Mouse (Mus musculus) inflammation-experienced regulatory T-cells (primary cell): ENCODE data around the gene Slc3a2. TPM values are rescaled to one million over a fixed set of nuclear protein-coding genes. Genes with fewer than 3 reads are reported as not detected.

Experiments used
- polyA plus RNA-seq, 2 experiments: library from polyadenylated mRNA; unstranded; fragments of 100-300 nt; shearing (Covaris generic); gene quantifications; one replicate each; pipeline ENCODE4 v1.2.1; 2017

Gene Slc3a2
- 100 to 1,000 TPM; 155 to 158 TPM for polyA plus RNA-seq

DNA sequence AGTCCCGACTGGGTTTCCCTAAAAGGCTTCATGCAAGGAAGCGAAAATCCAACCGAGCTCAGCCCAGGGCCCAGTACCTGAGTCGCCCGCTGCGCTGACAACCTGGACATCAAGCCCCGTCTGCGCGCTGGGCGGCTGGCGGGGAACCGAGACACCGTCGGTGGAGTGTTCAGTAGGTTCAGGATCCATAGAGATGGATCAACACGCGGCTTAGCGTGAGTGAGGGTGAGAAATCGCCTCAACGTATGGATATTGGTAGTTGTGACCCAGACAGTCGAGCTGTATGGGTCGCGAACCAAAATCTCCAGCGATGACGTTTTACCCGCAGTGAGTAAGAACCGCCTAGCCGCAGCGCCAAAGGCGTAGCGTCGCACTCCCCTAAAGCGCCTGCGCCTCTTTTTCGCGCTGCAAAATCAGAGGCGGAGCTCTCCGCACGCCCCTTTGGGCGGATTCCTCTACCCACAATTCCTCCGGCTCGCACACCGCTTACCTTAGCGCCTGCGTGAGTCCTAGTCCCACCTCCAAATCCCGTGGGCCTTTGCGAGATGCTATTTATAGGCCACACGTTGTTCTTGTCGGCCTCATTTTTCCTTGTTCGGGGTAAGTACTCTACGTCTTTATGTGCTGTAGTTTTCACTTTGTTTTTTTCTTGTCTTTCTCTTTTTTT is at the start of gene Slc3a2:
Gene Slc3a2 (minus strand): TSS at position 463 of the 667 bp plus-strand sequence.

DNA sequence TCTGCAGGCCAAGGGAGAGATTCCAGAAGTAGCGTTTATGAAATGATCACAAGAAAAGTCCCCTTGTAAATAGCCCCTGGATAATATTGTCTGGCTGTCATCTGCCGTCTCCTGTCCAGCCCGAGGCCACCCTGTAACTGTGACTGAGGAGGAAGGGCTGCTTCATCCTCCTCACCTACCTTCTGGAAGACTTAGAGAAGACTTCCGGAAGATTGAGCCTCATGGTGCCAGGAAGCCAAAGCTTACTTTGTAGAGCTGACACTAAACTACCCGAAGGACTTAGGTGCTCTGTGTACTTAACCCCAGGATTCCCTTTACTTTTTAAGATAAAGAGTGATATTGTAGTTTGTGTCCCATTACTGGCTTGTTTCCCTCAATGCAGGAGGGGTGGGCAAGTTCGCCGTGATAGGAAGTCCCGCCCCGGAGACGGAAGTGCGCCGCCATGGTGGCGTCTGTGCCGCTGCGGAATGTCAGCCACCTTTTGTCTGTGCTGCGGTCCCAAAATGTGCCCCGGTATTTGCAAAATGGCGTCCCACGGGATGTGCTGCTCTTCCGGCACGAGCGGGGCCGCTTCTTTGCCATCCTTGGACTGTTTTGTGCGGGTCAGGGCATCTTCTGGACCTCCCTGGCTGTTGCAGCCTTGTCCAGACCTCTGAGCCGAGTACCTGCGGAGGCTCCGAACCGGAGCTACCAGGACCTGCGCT is 47.5 kb upstream of the Slc3a2 start, which contains the start of gene Tmem223:
Gene Tmem223 (plus strand): TSS at position 430 of the 704 bp plus-strand sequence.

DNA sequence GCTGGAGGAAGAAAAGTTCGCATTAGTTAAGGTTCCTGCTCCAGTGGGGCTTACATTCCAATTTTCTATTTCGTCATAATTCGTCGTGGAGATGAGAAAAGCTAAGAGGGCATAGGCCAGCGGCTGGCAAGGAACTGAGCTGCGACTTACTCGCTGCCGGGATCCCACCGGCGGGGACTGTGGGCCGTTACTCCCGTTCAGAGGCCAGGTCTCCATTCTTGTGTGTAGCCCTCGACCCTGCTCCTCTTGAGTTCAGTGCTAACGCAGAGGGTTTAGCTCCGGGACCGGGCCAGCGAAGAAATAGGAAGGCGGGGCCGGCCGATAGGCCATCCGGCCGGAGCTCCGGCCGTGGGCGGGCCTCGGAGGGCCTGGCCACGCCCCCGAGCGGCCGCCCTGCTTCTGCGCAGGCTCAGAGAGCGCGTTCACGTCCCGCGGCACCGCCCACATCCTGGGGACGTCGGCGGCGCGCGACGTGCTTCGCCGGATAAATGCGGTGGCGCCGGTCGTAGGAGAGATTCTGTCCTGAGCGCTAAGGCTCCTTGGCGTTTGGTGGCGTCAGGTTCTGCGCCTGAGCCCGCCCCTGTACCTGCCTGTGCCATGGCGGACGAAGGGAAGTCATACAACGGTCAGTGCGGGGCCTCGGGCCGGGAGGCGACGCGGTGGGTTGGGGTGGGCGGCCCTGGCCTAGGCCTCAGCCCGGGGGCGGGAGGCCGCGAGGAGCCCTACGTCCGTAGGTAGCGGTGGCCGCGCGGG is 33.6 kb upstream of the Slc3a2 start, which contains the start of gene Nxf1:
Gene Nxf1 (plus strand): TSS at position 439 of the 753 bp plus-strand sequence.

DNA sequence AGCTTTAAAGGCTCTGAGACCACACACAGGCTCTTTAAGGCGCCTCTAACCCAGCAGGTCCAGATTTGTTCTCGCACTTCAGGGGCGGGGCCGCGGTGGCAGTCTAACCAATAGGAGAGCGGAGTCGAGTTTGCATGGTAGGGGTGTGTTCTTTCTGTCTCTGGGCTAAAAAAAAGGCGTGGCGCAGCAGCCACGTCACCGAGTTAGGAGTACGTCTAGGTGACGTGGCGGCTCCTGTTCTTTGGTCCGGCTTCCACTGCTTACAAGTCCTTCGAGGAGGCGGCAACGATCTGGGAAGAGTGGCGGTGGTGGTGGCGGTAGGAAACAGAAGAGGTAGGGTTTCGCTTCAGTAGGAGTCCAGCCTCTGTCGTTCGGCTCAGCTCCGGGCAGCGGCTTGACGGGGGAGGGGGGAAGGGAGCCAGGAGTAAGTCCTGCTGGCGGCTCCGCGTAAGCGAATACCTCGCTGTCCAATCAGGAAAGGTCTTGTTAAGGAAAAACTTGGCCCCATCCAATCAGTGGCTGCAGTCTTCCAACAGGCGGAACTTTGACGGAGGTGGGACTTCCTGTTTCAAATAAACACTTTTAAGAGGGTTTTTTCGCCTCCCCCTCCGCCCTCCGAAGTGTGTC is 18.2 kb upstream of the Slc3a2 start, which contains the start of gene Stx5a:
Gene Stx5a (plus strand): TSS at position 171 of the 627 bp plus-strand sequence.

DNA sequence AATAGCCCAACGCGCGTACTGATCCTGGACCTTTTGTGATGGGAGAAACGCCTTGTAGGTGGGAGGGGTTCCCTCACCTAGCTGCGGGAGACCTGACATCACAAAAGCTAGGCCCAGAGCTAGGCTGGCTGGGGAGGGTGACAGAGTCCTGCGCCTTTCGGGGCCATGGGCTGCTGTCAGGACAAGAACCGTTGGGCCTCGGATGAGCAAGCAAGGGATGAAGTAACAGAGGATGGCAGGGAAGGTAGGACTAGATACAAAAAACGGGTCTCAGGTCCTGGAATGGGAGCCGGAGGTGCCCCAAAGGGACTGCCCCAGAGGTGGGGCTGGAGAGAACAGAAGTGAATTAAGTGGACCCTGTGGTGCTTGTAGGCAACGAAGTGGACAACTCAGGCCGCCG is 17.4 kb upstream of the Slc3a2 start, which contains the start of gene 1700092M07Rik:
Gene 1700092M07Rik (plus strand): TSS at position 116 of the 400 bp plus-strand sequence.

DNA sequence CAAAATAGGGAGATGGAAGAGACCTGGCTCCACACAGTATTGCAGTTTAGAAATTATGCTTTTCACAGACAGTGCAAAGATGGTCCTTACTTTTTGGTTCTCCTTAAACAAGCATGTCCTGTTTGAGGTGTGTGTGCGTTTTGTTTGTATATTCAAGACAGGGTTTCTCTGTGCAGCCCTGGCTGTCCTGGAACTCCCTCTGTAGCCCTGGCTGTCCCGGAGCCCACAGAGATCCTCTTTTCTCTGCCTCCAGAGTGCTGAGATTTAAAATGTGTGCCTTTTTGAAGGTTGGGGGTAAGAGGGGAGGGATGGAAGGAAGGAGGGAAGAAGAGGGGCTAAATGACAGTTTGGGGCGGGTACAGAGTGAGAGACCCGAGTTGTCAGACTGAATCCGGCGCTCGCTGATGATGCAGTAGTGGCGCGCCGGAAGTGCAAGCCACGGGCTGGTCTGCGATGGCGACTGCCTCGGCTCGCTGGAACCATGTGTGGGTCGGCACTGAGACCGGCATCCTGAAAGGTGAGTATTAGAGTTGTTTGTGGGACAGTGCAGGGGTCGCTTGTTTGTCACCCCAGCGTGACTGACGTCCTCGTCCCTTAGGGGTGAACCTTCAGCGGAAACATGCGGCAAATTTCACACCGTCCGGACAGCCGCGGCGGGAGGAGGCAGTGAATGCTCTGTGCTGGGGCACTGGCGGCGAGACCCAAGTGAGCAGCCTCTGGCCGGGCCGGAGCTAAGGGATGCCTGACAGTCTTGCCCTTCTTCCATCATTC is 12.4 kb upstream of the Slc3a2 start, which contains the start of gene Wdr74:
Gene Wdr74 (plus strand): TSS at position 439 of the 771 bp plus-strand sequence.

DNA sequence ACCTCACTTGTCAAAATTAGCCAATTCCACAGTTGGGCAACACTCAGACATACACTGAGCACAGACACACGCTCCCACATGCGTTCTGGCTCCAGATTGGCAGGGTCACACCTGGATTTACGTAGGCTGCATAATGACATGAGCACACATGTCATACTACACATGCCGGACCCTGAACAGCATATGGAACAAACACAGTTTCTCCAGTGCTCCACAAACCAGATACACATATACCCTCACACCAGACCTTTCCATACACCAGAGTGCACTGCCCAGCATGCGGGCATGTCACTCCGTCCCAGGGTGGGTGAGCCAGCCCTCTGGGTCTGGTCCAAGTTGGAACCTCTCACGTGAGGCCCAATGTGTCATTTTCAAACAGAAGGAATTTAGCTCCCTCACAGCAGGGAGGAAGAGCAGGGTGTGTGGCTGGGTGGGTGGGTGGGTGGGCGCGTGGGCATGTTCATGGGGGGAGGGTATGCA is 59.8 kb downstream of the Slc3a2 start, which contains the start of gene Chrm1:
Gene Chrm1 (plus strand): TSS at position 430 of the 480 bp plus-strand sequence.

Other genes starting within 250 kb of the Slc3a2 start
- 1 to 10 TPM in 1 of 2 experiments, under 1 TPM in 1; 0.12 to 1.8 TPM for gene Slc22a8, start 132.1 kb downstream of the Slc3a2 start, polyA plus RNA-seq
- under 1 TPM; 0.06 to 0.58 TPM for gene Slc22a6, start 105.3 kb downstream of the Slc3a2 start, polyA plus RNA-seq
- gene Chrm1, start 59.6 kb downstream of the Slc3a2 start, polyA plus RNA-seq = under 1 TPM; 0.07 to 0.15 TPM
- 10 to 100 TPM; 67.5 to 85.9 TPM for gene Wdr74, start 12.5 kb upstream of the Slc3a2 start, polyA plus RNA-seq
- under 1 TPM in 1 of 2 experiments, not detected in 1; 0.60 TPM for gene 1700092M07Rik, start 17.3 kb upstream of the Slc3a2 start, polyA plus RNA-seq
- gene Stx5a, start 18.0 kb upstream of the Slc3a2 start, polyA plus RNA-seq = 100 to 1,000 TPM; 143 to 155 TPM
- gene Nxf1, start 33.7 kb upstream of the Slc3a2 start, polyA plus RNA-seq = 100 to 1,000 TPM; 255 to 317 TPM
- 10 to 100 TPM; 88.2 to 88.6 TPM for gene Tmem223, start 47.6 kb upstream of the Slc3a2 start, polyA plus RNA-seq
- gene Tmem179b, start 51.1 kb upstream of the Slc3a2 start, polyA plus RNA-seq = 100 to 1,000 TPM; 159 to 171 TPM
- gene Taf6l, start 63.0 kb upstream of the Slc3a2 start, polyA plus RNA-seq = 10 to 100 TPM; 13.3 to 16.6 TPM
- gene Polr2g, start 75.2 kb upstream of the Slc3a2 start, polyA plus RNA-seq = 100 to 1,000 TPM; 140 to 144 TPM
- 1 to 10 TPM; 2.7 to 4.7 TPM for gene Zbtb3, start 79.2 kb upstream of the Slc3a2 start, polyA plus RNA-seq
- 10 to 100 TPM; 41.8 to 55.6 TPM for gene Ttc9c, start 96.0 kb upstream of the Slc3a2 start, polyA plus RNA-seq
- gene Hnrnpul2, start 96.6 kb upstream of the Slc3a2 start, polyA plus RNA-seq = 10 to 100 TPM in 1 of 2 experiments, 1 to 10 TPM in 1; 8.6 to 15.5 TPM
- gene AC129217.1, start 106.4 kb upstream of the Slc3a2 start, polyA plus RNA-seq = not detected
- 10 to 100 TPM; 87.2 to 89.9 TPM for gene Bscl2, start 114.1 kb upstream of the Slc3a2 start, polyA plus RNA-seq
- under 1 TPM; 0.29 to 0.80 TPM for gene Gng3, start 115.8 kb upstream of the Slc3a2 start, polyA plus RNA-seq
- 1 to 10 TPM in 1 of 2 experiments, not detected in 1; 1.2 TPM for gene Lrrn4cl, start 127.4 kb upstream of the Slc3a2 start, polyA plus RNA-seq
- gene Ubxn1, start 148.1 kb upstream of the Slc3a2 start, polyA plus RNA-seq = 100 to 1,000 TPM; 145 to 156 TPM
- 10 to 100 TPM; 71.1 to 77.2 TPM for gene Uqcc3, start 157.6 kb upstream of the Slc3a2 start, polyA plus RNA-seq
- gene Lbhd1, start 160.4 kb upstream of the Slc3a2 start, polyA plus RNA-seq = 100 to 1,000 TPM in 1 of 2 experiments, 10 to 100 TPM in 1; 99.3 to 105 TPM
- not detected for gene Gm49403, start 160.6 kb upstream of the Slc3a2 start, polyA plus RNA-seq
- 10 to 100 TPM; 39.7 to 55.4 TPM for gene 1810009A15Rik, start 165.5 kb upstream of the Slc3a2 start, polyA plus RNA-seq
- gene Gm49416, start 165.6 kb upstream of the Slc3a2 start, polyA plus RNA-seq = not detected
- 10 to 100 TPM; 35.8 to 44.9 TPM for gene Ints5, start 169.6 kb upstream of the Slc3a2 start, polyA plus RNA-seq
- gene Ganab, start 174.7 kb upstream of the Slc3a2 start, polyA plus RNA-seq = 100 to 1,000 TPM; 108 to 118 TPM
- gene B3gat3, start 197.0 kb upstream of the Slc3a2 start, polyA plus RNA-seq = 10 to 100 TPM; 52.1 to 63.5 TPM
- 10 to 100 TPM; 10.2 to 16.3 TPM for gene Rom1, start 206.0 kb upstream of the Slc3a2 start, polyA plus RNA-seq
- gene Eml3, start 206.2 kb upstream of the Slc3a2 start, polyA plus RNA-seq = 100 to 1,000 TPM in 1 of 2 experiments, 10 to 100 TPM in 1; 77.4 to 100 TPM
- gene Mta2, start 218.5 kb upstream of the Slc3a2 start, polyA plus RNA-seq = 100 to 1,000 TPM; 231 to 276 TPM
- 10 to 100 TPM; 37.6 to 40.5 TPM for gene Tut1, start 230.5 kb upstream of the Slc3a2 start, polyA plus RNA-seq
- gene Eef1g, start 243.7 kb upstream of the Slc3a2 start, polyA plus RNA-seq = 100 to 1,000 TPM; 264 to 300 TPM